Mouse (Mus musculus): ENCODE measurements at regions not wholly inside any gene's neighbourhood (a gene's known extent, or its start where the extent isn't known, plus 50 kb on each side); places are given as distances from the start of the nearest gene placed in this dataset.

DNA sequence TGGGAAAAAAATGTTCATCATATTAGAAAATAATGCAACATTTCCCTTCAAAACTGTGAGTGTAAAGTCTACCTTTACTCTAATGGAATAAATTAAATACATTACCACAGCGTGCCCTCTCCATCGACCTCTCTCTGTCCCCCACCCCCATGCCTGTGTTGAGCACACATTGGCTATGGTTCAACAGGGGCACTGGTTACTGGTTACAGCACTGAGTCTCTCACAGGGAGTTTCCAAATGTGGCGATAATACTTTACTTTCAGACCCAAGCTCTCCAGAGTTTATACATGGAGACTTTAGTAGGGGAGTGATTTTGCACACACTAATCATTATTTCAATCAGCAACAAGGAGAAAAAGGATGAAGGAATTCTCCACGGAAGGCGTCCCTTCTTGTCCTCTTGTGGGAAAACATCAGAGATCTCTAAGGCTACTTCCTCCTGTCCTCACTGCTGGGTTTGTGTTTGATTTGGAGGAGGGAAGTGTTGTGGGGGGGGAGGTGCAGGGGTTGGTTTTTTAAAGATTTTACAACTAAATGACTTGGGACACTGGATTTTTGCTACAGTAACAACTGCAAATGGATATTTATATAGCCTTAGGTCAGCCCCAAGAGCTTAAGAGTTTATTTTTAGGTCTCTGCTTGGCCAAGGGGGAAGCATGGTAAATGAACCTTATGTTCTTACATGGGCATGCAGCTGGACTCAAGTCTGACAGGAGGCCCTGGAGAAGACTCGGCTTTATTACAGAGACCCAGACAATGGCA, 85.6 kb upstream of the 4933415F23Rik start:
- no peak for TF ChIP-seq CTCF (IDR thresholded peaks at IDR 0.05; ENCODE audit: low read depth, low read length)
- no peak for TF ChIP-seq POLR2A (IDR thresholded peaks at IDR 0.05; ENCODE audit: insufficient read depth, low read length)
